Mouse (Mus musculus): ENCODE data around the gene Enox1. TPM values are rescaled to one million over a fixed set of nuclear protein-coding genes. Genes with fewer than 3 reads are reported as not detected.
"Not testable (repeated sequence)": the region's sequence is repeated elsewhere in the genome, so short reads cannot be mapped to it uniquely, and the experiment has no call there.

The Enox1 gene
- polyA plus RNA-seq (2014; fragmentation: Nextera tagmentation; extraction: Ambion mirVana), result 5.9 and 6.2 TPM in 2 replicates

DNA sequence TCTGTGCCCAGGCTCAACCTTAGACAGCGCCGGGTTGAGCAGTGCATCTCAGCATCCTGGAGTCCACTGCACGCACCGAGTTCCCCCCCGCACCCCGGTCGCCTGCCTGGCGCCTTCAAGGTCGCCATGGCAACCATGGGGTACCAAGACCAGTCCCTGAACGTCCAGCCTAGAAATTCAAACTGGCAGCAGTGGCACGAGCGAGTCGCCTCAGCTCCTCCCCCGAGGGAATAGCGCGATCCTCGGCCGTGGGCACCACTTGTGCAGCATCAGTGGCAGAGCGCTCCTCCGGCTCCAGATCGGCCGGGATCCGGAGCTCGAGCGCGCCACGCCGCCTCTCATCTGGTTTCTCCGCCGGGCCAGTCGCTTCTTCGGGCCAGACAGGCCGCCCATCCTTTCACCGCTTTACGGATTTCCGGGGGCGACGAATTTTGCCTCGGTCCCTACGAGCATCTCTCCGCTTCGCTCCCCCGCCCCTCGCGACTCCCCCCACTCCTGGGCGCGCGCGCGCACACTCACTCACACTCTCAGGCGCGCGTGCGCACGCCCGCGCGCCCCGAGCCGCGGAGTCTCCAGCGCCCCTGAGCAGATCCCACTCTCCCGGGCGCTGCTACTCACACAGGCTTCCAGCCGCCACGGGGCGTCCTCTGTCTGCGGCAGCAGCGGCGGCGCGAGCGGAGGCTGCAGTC lies at the start of gene Enox1:
TSS of gene Enox1 (plus strand) at position 542 of the 689 bp plus-strand sequence.
- no peaks in the 10 kb centered on the region for H3K9me3 ChIP-seq (ENCODE audit: control insufficient read depth, low read length)
- DNase-seq (ENCODE audit: low spot score) (peak; percentile 85), ATAC-seq (replicated peaks; ENCODE audit: low FRiP score, low TSS enrichment, low read depth) (peak; percentile 84)
- H3K4me2 ChIP-seq (ENCODE audit: low read length), result peak within 1 kb of the TSS; percentile 97
- peak within 1 kb of the TSS; percentile 66 for H3K27ac ChIP-seq (ENCODE audit: low read depth)
- H3K9ac ChIP-seq (ENCODE audit: low read length), result peak within 1 kb of the TSS; percentile 56
- 1% methylated on average over 73 of the region's 73 CpGs for WGBS
- peaks cover 24% of the 10 kb centered on the region; the same call in 1 of the 2 replicates for H3K27me3 ChIP-seq (replicated peaks; ENCODE audit: control insufficient read depth, insufficient read depth, low read length)
- peak within 1 kb of the TSS; percentile 66 for H3K4me3 ChIP-seq (ENCODE audit: low read depth, low read length)
- peaks cover 3% of the 10 kb centered on the region; the same call in 1 of the 2 replicates for H3K4me1 ChIP-seq (replicated peaks; ENCODE audit: control insufficient read depth, insufficient read depth, low read length)
- no peaks in the 10 kb centered on the region for H3K36me3 ChIP-seq (ENCODE audit: control insufficient read depth, insufficient read depth, low read length)

DNA sequence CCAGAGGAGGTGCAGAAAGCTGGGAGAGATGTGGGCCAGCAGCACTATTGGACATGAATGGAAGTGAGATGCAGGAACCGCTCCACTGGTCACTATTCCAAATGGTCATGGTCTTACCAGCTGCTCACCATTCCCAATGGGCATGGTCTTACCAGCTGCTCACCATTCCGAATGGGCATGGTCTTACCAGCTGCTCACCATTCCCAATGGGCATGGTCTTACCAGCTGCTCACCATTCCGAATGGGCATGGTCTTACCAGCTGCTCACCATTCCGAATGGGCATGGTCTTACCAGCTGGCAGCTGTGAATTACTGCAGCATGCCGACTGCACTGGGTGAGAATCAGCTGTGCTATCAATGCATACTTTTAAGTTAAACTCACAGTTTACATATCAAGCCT lies 45.9 kb upstream of the Enox1 start:
- 89% methylated on average over 5 of the region's 5 CpGs for WGBS

DNA sequence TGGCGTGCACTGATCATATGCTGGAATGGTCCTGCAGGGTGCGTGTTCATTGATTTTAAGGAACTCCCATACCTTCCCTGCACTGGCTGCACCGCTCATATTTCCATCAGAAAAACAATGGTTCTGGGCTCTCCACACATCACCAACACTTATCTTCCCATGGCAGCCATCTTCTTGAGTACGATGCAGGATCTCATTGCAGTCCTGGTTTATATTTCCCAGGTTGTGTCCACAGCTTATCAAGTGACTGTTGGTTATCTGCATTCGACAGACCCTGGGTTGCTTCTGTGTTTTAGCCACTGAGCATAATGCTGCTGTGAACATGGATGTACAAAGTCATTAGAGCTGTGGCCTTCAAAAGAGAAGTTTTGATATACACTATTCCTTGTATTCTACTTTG lies 26.0 kb upstream of the Enox1 start:
- H3K9me3 ChIP-seq (ENCODE audit: control insufficient read depth, low read length), result no peaks in the 10 kb centered on the region
- DNase-seq (ENCODE audit: low spot score), result no peak
- H3K9ac ChIP-seq (ENCODE audit: low read length), result no peak overlapping the region
- no peak for ATAC-seq (replicated peaks; ENCODE audit: low FRiP score, low TSS enrichment, low read depth)
- H3K4me2 ChIP-seq (ENCODE audit: low read length), result no peak overlapping the region
- no peak overlapping the region for H3K27ac ChIP-seq (ENCODE audit: low read depth)
- WGBS, result 88% methylated on average over 5 of the region's 5 CpGs
- no peaks in the 10 kb centered on the region for H3K4me1 ChIP-seq (replicated peaks; ENCODE audit: control insufficient read depth, insufficient read depth, low read length)
- no peaks in the 10 kb centered on the region for H3K27me3 ChIP-seq (replicated peaks; ENCODE audit: control insufficient read depth, insufficient read depth, low read length)
- no peaks in the 10 kb centered on the region for H3K36me3 ChIP-seq (ENCODE audit: control insufficient read depth, insufficient read depth, low read length)
- no peak overlapping the region for H3K4me3 ChIP-seq (ENCODE audit: low read depth, low read length)

More for the DNA sequence above, 45.9 kb upstream of the Enox1 start:
- not testable (repeated sequence) for H3K9ac ChIP-seq (ENCODE audit: low read length); DNase-seq (ENCODE audit: low spot score); ATAC-seq (replicated peaks; ENCODE audit: low FRiP score, low TSS enrichment, low read depth); H3K36me3 ChIP-seq (ENCODE audit: control insufficient read depth, insufficient read depth, low read length); H3K4me3 ChIP-seq (ENCODE audit: low read depth, low read length); H3K9me3 ChIP-seq (ENCODE audit: control insufficient read depth, low read length); H3K27me3 ChIP-seq (replicated peaks; ENCODE audit: control insufficient read depth, insufficient read depth, low read length); H3K27ac ChIP-seq (ENCODE audit: low read depth); H3K4me1 ChIP-seq (replicated peaks; ENCODE audit: control insufficient read depth, insufficient read depth, low read length); H3K4me2 ChIP-seq (ENCODE audit: low read length)

DNA sequence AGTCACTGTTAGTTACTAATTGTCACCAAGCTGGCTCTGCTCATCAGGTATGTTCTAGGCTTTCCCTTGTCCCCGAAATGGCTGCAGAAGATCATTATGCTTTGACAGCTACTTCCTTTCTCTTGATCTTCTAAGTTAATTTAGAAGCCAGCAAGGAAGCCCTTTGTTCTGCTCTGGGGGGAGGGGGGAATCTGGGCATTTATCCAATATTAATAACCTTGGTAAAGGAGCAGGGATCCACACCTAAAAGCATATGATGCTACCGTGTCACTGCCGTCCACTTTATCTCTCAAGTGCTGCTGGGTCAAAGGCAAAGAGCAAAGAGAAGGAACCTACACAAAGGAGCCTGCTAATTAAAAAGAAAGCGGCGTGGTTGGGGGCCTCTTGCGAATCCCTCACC lies 19.6 kb upstream of the Enox1 start:
- Histone ChIP-seq H3K9me3 (ENCODE audit: control insufficient read depth, low read length) (no peaks in the 10 kb centered on the region), H3K4me2 (ENCODE audit: low read length) (no peak overlapping the region), H3K27ac (ENCODE audit: low read depth) (no peak overlapping the region), H3K36me3 (ENCODE audit: control insufficient read depth, insufficient read depth, low read length) (no peaks in the 10 kb centered on the region), H3K27me3 (replicated peaks; ENCODE audit: control insufficient read depth, insufficient read depth, low read length) (no peaks in the 10 kb centered on the region), H3K4me3 (ENCODE audit: low read depth, low read length) (no peak overlapping the region), H3K9ac (ENCODE audit: low read length) (no peak overlapping the region), H3K4me1 (replicated peaks; ENCODE audit: control insufficient read depth, insufficient read depth, low read length) (no peaks in the 10 kb centered on the region)
- no peak for ATAC-seq (replicated peaks; ENCODE audit: low FRiP score, low TSS enrichment, low read depth)
- WGBS, result 61% methylated on average over 6 of the region's 6 CpGs
- DNase-seq (ENCODE audit: low spot score), result no peak

DNA sequence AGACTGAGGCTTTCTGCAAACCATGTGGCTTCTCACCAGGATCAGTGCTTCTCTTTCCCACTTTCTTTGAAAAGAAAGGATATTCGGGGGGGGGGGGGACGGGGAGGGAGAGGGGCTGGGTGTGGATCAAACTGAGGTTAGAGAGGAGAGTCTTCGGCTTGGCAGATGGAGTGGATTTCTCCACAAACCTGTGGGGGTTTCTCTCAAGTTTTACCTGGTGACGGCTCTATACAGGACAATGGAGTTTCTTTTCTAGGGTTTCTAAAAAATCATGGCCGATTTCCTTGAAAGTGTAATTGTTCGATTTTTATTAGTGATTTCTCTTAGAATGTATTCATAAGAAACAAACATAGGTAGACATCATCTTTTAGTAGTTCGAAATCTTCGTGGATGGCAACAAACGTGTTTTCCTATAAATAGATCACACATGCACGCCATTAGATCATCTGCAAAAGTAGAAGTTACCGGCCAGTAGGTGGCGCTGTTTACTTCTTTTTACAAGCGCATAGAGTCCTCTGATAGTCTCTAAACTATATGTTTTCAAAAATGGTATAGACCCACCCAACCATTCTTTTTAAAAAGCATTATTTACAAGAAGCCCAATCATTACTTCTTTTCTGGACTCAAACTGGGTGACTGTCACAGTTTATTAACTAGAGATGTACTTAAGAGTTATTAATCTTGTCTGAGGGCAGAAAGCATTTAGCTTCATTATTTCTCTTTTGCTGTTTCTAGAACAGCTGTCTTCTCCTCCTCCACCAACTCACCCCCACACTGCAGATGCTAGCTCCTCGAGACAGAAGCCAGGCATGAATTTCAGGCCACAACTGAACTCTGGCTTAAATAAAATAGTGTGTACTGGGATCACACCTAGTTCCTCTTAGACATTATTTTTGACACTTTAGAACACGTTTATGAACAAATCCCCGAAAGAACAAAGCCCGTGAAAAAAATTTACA lies 15.0 kb upstream of the Enox1 start:
- DNase-seq (ENCODE audit: low spot score), result peak; percentile 87
- Histone ChIP-seq H3K36me3 (ENCODE audit: control insufficient read depth, insufficient read depth, low read length) (no peaks in the 10 kb centered on the region), H3K9me3 (ENCODE audit: control insufficient read depth, low read length) (no peaks in the 10 kb centered on the region), H3K27ac (ENCODE audit: low read depth) (no peak overlapping the region), H3K27me3 (replicated peaks; ENCODE audit: control insufficient read depth, insufficient read depth, low read length) (no peaks in the 10 kb centered on the region), H3K9ac (ENCODE audit: low read length) (no peak overlapping the region), H3K4me3 (ENCODE audit: low read depth, low read length) (no peak overlapping the region), H3K4me2 (ENCODE audit: low read length) (peak overlapping the region; percentile 29; the same call in 1 of the 2 replicates), H3K4me1 (replicated peaks; ENCODE audit: control insufficient read depth, insufficient read depth, low read length) (no peaks in the 10 kb centered on the region)
- 24% methylated on average over 17 of the region's 17 CpGs for WGBS
- ATAC-seq (replicated peaks; ENCODE audit: low FRiP score, low TSS enrichment, low read depth), result peak; percentile 77; the same call in 1 of the 2 replicates

DNA sequence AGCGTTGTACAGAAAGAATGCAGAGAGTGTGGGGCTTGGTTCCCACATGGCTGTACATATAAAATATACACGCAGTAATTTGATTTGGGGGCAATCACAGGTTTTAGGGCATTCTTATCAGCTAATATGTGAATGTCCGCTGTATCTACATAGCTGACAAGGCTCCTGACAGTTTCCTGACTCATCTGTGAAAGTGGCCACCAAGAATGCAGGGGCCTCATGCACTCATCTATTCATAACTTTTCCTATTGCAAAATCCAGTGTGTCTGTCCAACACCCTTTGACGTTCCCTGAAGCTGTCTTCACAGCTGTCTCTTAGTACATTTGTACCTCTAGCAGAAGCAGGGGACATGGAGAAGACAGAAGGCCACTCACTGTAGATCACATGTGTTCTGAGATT lies 11.5 kb upstream of the Enox1 start:
- Histone ChIP-seq H3K9me3 (ENCODE audit: control insufficient read depth, low read length) (0 out of 2 replicates have a peak, but pooled peaks cover 3% of the 10 kb centered on the region), H3K4me1 (replicated peaks; ENCODE audit: control insufficient read depth, insufficient read depth, low read length) (no peaks in the 10 kb centered on the region), H3K27ac (ENCODE audit: low read depth) (no peak overlapping the region), H3K27me3 (replicated peaks; ENCODE audit: control insufficient read depth, insufficient read depth, low read length) (no peaks in the 10 kb centered on the region), H3K9ac (ENCODE audit: low read length) (no peak overlapping the region), H3K4me3 (ENCODE audit: low read depth, low read length) (no peak overlapping the region), H3K4me2 (ENCODE audit: low read length) (no peak overlapping the region), H3K36me3 (ENCODE audit: control insufficient read depth, insufficient read depth, low read length) (no peaks in the 10 kb centered on the region)
- WGBS, result 77% methylated on average over 4 of the region's 4 CpGs
- ATAC-seq (replicated peaks; ENCODE audit: low FRiP score, low TSS enrichment, low read depth) (no peak), DNase-seq (ENCODE audit: low spot score) (no peak)

DNA sequence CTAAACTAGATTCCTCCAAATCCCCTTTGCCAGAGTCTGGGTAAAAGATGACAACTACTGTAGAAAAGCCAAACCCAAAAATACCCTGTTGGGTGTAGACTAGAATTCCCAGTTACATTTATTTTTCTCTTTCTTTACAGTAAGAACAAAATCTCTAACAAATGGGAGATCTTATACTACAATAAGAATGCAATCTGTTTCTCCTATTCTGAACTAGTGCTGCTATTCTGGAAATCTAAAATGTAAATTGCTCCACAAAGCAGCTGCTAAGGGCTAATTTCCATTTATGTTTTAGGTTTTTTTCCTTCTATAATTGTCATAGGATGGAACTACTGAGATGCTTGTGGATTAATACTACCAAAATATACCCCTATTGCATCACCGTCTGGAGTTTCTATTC lies 8.9 kb upstream of the Enox1 start:
- H3K9me3 ChIP-seq (ENCODE audit: control insufficient read depth, low read length), result 0 out of 2 replicates have a peak, but pooled peaks cover 3% of the 10 kb centered on the region
- H3K9ac ChIP-seq (ENCODE audit: low read length), result no peak overlapping the region
- 100% methylated on average over 1 of the region's 1 CpGs for WGBS
- H3K4me1 ChIP-seq (replicated peaks; ENCODE audit: control insufficient read depth, insufficient read depth, low read length), result no peaks in the 10 kb centered on the region
- no peak overlapping the region for H3K4me3 ChIP-seq (ENCODE audit: low read depth, low read length)
- DNase-seq (ENCODE audit: low spot score) (no peak), ATAC-seq (replicated peaks; ENCODE audit: low FRiP score, low TSS enrichment, low read depth) (no peak)
- no peak overlapping the region for H3K4me2 ChIP-seq (ENCODE audit: low read length)
- H3K27ac ChIP-seq (ENCODE audit: low read depth), result no peak overlapping the region
- no peaks in the 10 kb centered on the region for H3K27me3 ChIP-seq (replicated peaks; ENCODE audit: control insufficient read depth, insufficient read depth, low read length)
- no peaks in the 10 kb centered on the region for H3K36me3 ChIP-seq (ENCODE audit: control insufficient read depth, insufficient read depth, low read length)

DNA sequence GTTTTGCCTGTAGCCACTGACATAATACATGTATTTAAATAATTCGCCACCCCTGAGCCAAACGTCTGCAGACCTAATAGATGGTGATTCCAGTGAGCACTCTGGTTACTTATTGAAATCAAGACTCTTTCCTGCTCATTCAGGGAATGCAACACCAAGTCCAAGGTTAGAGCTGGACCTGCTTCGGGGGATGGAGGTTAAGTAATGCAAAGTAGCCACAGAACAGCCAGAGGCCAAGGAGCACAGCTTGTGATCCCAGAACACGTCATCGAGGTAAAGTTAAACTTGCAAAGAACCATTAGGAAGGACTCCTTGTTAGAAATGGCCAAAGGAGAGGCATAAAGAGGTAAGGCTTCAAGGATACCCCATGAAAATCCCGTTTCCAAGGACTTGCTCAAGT lies 6.0 kb upstream of the Enox1 start:
- ATAC-seq (replicated peaks; ENCODE audit: low FRiP score, low TSS enrichment, low read depth) (no peak), DNase-seq (ENCODE audit: low spot score) (no peak)
- Histone ChIP-seq H3K4me3 (ENCODE audit: low read depth, low read length) (no peak overlapping the region), H3K9me3 (ENCODE audit: control insufficient read depth, low read length) (0 out of 2 replicates have a peak, but pooled peaks cover 3% of the 10 kb centered on the region), H3K9ac (ENCODE audit: low read length) (no peak overlapping the region), H3K36me3 (ENCODE audit: control insufficient read depth, insufficient read depth, low read length) (no peaks in the 10 kb centered on the region), H3K27ac (ENCODE audit: low read depth) (no peak overlapping the region), H3K4me1 (replicated peaks; ENCODE audit: control insufficient read depth, insufficient read depth, low read length) (no peaks in the 10 kb centered on the region), H3K27me3 (replicated peaks; ENCODE audit: control insufficient read depth, insufficient read depth, low read length) (peaks cover 10% of the 10 kb centered on the region; the same call in 1 of the 2 replicates), H3K4me2 (ENCODE audit: low read length) (no peak overlapping the region)
- 81% methylated on average over 6 of the region's 6 CpGs for WGBS

Measured in intestine, embryonic 14.5 days (tissue).